Mouse (Mus musculus): ENCODE results near the gene 4930539E08Rik.

DNA sequence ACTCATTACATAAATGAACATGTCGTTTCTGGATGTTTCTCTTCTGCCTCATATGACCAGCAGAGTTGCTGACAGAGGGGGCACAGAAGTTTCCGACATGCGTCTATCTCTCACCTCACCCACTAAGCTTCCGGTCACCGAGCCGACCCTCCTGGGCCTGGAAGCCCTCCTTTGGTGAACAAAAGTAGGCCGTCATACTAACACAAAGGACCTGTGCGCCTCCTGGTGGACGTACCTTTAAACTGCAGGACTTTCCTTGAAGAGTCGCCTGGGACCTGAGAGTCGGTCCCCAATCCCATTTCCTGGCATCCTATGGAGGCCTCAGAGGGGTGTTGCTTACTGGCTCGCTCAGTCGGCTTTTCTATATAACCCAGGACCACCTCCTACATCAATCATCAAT, 11.3 kb upstream of the 4930539E08Rik start:
- peak; percentile 87 for TF ChIP-seq CTCF (IDR thresholded peaks at IDR 0.05; ENCODE audit: insufficient read depth, low read depth, low read length)
- TF ChIP-seq POLR2A (IDR thresholded peaks at IDR 0.05; ENCODE audit: insufficient read depth, low read depth, low read length), result no peak
